Mouse (Mus musculus): ENCODE data around the gene Npm1.

DNA sequence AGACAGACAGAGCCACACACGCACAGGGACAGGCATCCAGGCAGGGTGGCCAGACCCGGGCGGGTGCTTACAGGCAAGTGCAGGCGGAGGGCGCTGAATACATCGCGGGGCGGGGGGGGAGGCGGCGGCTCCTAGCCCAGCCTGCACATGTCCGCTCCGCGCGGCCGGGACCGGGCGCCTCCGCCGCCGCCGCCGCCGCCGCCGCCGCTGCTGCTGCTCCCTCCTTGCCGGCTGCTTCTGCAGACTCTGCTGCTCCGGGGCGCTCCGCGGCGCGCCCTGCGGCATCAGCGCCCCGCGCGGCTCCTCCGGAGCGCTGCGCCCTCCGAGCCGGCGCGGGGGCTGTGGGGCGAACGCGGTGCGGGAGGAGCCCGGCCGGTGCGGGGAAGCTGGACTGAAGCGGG lies 15.8 kb downstream of the Npm1 start, which contains the start of gene Fgf18:
- TF ChIP-seq HCFC1 (IDR thresholded peaks at IDR 0.05; ENCODE audit: borderline replicate concordance, insufficient read depth, low read length) (no peak), MAFK (IDR thresholded peaks at IDR 0.05; ENCODE audit: insufficient read depth, low read depth, low read length) (no peak), ZC3H11A (IDR thresholded peaks at IDR 0.05; ENCODE audit: borderline replicate concordance, low read depth, low read length) (no peak), CHD2 (IDR thresholded peaks at IDR 0.05; ENCODE audit: low read depth, low read length) (no peak), ZNF384 (IDR thresholded peaks at IDR 0.05; ENCODE audit: low read depth, low read length) (no peak)

Measured in ES-E14 (cell line).